Mouse (Mus musculus): ENCODE measurements around the gene Zc3h12d.

Gene Zc3h12d

GRCm38 (mm10) chr10:7832171-7832676 is at the start of gene Zc3h12d:
TSS of gene Zc3h12d (plus strand) at chr10:7832470.
- no peak for DNase-seq (ENCODE audit: extremely low read depth, insufficient read length, low spot score)

GRCm38 (mm10) chr10:7787319-7787718 is 45.0 kb upstream of the Zc3h12d start:
- DNase-seq (ENCODE audit: extremely low read depth, insufficient read length, low spot score), result no peak

DNA sequence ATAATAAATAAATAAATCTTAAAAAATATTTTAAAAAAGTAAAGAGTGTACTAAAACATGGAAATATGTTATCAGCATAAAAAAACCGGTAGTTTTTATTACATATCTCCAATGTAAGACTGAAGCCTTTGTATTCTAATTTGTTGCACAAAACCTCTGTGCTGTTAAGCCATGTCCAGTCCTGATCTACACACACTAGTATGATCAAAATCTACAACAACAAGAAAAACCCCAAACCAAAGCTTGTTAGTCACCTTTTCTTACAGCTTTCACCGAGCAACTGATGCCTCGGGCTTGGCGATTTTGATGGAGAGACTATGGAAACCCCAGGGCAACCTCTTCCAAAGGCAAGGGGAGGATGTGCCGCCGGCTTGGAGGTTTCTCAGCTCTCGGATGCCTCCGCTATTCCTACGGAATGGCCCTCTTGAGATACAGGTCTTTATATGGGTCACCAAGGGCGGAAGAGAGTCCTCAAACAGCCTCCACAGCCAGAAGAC is 40.0 kb upstream of the Zc3h12d start:
- no peak for DNase-seq (ENCODE audit: extremely low read depth, insufficient read length, low spot score)

GRCm38 (mm10) chr10:7792751-7793385 is 39.4 kb upstream of the Zc3h12d start, which contains the start of the genes Ginm1 and Ppil4:
TSS of gene Ginm1 (minus strand) at chr10:7792824.
TSS of gene Ppil4 (plus strand) at chr10:7792891.
- peak; percentile 90 for DNase-seq (ENCODE audit: extremely low read depth, insufficient read length, low spot score)

DNA sequence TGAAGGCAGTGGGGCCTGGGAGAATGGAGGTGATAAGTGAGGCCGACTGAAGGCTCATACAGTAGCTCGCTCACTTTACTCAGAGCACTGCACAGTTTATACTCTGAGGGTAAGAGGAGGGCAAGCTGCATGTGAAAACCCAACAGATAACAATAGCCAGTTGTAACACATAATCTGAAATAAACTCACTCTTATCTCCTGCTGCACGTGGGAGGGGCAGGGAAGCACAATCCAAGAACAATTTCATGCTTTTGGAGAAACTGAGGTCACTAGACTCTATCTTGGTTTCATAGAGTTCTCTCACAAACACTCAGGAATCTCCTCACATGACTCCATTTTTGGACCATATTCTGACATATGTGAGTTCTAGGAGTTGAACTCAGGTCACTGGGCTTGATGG is 31.0 kb upstream of the Zc3h12d start:
- no peak for DNase-seq (ENCODE audit: extremely low read depth, insufficient read length, low spot score)

DNA sequence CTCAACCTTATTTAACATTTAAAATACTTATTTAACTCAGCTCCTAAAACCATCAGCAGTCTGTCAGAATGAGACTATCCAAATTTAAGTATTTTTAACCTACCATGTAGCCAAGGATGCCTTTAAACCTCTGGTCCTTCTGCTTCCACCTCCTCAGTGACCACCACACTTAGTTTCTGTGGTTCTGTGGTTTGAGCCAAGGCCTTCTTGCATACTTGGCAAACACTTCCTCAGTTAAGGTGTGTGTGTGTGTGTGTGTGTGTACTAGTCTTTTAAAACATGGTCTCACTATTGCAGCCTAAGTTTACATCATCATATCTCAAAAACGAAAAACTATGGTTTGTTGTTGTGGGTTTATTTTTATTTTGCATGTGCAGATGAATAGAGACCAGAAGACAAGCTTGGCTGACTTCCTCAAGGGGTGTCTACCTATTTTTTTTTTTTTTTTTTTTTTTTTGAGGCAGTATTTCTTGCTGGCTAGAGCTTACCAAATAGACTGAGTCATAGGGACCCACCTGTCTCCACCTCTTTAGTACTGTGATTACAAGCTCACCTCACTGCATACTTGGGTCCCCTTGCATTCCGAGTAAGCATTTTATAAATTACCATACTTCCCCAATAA is 29.6 kb upstream of the Zc3h12d start:
- DNase-seq (ENCODE audit: extremely low read depth, insufficient read length, low spot score), result no peak

DNA sequence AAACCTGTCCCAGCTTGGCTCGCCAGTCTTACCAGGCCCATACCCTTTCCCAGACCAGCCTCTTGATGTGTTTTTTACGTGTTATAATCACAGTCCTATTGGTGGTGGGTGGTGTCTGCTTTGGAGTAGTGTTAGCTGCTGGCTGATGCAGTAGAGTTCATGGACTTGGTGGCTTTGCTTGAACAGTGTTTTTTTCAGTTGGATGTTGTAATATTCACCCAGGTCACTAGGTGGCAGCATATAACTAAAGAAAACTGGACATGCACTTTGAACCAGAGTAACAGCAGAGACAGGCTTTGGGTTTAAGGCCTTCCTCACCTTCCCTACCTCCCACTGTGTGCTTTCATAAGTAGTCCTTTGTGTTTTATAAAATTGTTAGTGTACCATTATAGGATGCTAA is 22.3 kb upstream of the Zc3h12d start:
- DNase-seq (ENCODE audit: extremely low read depth, insufficient read length, low spot score), result peak; percentile 26

- DNase-seq (ENCODE audit: extremely low read depth, insufficient read length, low spot score), result no peak
Measured at GRCm38 (mm10) chr10:7816476-7816875, 15.8 kb upstream of the Zc3h12d start.

GRCm38 (mm10) chr10:7818676-7819075 is 13.6 kb upstream of the Zc3h12d start:
- DNase-seq (ENCODE audit: extremely low read depth, insufficient read length, low spot score), result no peak

DNA sequence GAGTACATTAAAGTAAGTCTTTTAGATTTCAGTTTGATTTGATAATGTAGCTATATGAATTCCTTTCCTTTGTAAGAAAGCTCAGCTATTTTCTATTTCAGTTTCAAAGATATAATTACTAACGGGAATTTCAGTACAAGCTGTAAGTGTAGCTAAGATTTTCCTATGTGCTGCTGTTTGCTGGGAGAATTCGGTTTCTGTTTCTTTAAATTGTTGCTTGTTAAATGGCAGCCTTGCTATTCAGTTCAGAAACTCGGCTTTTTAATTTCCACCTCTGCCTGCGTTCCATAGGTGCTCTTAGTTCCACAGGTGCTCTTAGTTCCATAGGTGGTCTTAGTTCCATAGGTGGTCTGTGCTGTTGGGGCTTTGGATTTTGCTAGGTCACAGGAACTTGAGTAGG is 13.1 kb upstream of the Zc3h12d start:
- no peak for DNase-seq (ENCODE audit: extremely low read depth, insufficient read length, low spot score)

DNA sequence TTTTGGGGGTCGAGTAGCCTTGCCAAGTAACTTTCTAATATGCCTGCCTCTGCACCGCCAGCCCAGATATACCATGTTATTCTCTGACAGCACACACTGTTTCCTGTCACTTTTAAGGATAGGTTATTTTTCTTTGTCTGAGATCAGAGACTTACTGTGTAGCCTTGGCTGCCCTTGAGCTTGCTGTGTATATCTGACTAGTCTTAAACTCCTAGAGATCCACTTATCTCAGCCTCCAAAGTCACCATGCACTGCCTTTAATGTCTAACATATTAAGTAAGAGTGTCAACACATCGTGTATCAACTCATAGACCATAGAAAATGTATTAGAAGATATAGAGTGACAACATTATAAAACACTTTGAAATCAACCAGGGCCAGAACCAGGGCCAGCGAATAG is 12.7 kb upstream of the Zc3h12d start:
- no peak for DNase-seq (ENCODE audit: extremely low read depth, insufficient read length, low spot score)

GRCm38 (mm10) chr10:7820171-7820570 is 12.1 kb upstream of the Zc3h12d start:
- no peak for DNase-seq (ENCODE audit: extremely low read depth, insufficient read length, low spot score)

GRCm38 (mm10) chr10:7821981-7822380 is 10.3 kb upstream of the Zc3h12d start:
- no peak for DNase-seq (ENCODE audit: extremely low read depth, insufficient read length, low spot score)

DNA sequence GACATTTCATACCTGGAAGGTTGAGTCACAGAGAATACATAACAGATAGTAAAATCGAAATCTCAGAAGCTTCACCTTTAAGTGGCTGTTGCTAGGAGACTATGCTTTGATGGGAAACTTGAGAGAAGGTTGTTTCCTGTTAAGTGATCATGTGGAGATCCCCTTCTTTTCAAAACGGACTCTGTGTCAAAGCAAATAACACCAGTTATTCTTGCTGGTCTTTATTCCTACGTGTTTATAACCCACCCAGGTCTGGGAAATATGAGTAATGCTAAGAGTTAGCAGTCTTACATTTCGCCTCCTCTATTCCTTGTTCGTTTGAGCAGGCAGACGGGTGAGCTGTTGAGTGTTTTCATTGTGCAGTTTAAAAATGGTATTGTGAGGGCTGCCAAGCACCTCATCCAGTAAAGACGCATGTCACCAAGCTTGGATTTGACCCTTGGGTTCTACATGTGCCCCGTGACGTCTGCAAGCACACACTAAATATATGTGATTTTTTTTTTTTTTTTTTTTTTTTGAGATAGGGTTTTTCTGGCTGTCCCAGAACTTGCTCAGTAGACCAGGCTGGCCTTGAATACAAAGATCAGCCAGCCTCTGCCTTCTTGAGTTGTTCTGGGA is 7.5 kb upstream of the Zc3h12d start:
- DNase-seq (ENCODE audit: extremely low read depth, insufficient read length, low spot score), result no peak

- no peak for DNase-seq (ENCODE audit: extremely low read depth, insufficient read length, low spot score)
Measured at GRCm38 (mm10) chr10:7825281-7825665, 7.0 kb upstream of the Zc3h12d start.

GRCm38 (mm10) chr10:7826106-7826505 is 6.2 kb upstream of the Zc3h12d start:
- no peak for DNase-seq (ENCODE audit: extremely low read depth, insufficient read length, low spot score)

DNA sequence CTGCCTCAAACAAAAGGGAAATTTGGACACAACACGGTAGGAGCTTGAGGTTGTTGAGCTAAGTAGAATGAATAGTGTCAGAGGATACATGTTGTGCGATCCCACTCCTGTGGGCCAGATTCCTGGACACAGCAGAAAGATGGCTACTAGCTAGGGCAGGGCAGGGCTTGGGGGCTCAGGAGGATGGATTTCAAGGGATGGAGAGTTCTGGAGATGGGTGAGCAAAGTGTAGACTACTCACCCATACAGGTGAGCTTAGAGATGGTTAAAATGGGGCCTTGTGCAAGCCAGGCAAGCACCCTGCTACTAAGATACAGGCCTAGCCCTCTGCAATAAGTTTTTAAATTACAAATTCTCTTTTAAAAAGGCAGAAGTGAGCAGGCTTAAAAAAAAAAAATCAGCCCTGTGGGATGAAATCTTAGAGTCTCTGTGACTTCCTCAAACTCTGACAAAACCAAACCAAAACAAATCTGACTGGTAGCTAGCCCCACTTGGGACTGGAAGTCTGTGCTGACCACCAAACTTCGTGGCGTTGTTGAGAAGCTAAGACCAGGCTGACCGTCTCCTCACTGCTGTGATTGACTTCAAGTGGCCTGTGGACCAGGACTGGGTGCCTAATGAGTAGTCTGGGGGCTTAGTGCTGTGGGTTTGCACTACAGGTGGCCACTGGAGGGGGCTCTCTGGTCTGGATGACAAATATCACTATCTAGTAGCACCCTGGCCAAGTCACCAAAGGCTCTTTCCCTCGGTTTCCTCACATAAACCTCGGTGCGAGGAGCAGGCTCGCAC is 1.3 kb downstream of the Zc3h12d start:
- no peak for DNase-seq (ENCODE audit: extremely low read depth, insufficient read length, low spot score)

DNA sequence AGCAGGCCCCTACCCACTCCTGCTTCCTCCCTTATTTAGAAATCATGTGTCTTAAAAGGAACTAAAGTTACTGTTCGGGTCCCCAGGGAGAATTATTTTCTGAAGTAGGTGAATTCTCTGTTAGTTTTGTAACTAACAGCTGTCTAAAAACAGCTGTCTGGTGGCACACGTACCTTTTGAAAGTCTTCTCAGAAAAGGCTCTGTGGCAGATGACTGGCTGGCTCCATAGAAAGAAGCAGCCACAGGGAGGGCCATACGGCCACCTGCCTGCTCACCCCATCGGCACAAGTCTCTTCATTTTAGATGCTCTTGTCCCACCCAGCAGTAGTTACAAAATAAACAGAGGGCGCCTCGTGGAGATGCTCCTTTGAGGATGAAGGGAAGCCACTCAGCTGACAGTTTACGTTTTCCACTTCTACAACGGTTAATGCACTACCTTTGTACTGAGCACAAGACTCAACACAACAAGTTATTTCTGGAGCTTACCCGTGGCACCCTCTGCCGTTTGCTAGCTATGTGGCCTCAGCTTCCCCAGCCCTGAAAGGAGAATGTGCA is 2.5 kb downstream of the Zc3h12d start:
- DNase-seq (ENCODE audit: extremely low read depth, insufficient read length, low spot score), result no peak

- no peak for DNase-seq (ENCODE audit: extremely low read depth, insufficient read length, low spot score)
Measured at GRCm38 (mm10) chr10:7836902-7837301, 4.6 kb downstream of the Zc3h12d start.

GRCm38 (mm10) chr10:7837446-7837845 is 5.2 kb downstream of the Zc3h12d start:
- no peak for DNase-seq (ENCODE audit: extremely low read depth, insufficient read length, low spot score)

- no peak for DNase-seq (ENCODE audit: extremely low read depth, insufficient read length, low spot score)
Measured at GRCm38 (mm10) chr10:7838036-7838435, 5.8 kb downstream of the Zc3h12d start.

Measured in 3134 (cell line).